Mouse (Mus musculus) MEL (cell line): ENCODE measurements around the gene Abl2.

Experiments
- BHLHE40 ChIP-seq: IDR thresholded peaks from 2 replicates; pipeline ENCODE4 v1.6.1; 2012; ENCODE audit warnings: low read depth, mild to moderate bottlenecking, inconsistent platforms, low read length, improper control_type of control experiment, borderline replicate concordance
- CTCF ChIP-seq, 3 experiments: IDR thresholded peaks in 2 of 3; conservative IDR thresholded peaks in 1 of 3; 2 replicates each; pipeline ENCODE4 v1.5.1; 2011 to 2012; ENCODE audit warnings: low read length in 3 of 3, low read depth in 2 of 3, mild to moderate bottlenecking in 2 of 3, improper control_type of control experiment in 1 of 3, inconsistent platforms in 1 of 3, mixed read lengths in 1 of 3, moderate library complexity in 1 of 3; ENCODE audit not compliant: control insufficient read depth in 1 of 3, insufficient read depth in 1 of 3, poor library complexity in 1 of 3, severe bottlenecking in 1 of 3
- E2F4 ChIP-seq: IDR thresholded peaks from 2 replicates; pipeline ENCODE4 v1.6.1; 2011; ENCODE audit warnings: low read depth, low read length, improper control_type of control experiment, borderline replicate concordance
- EP300 ChIP-seq, 2 experiments: IDR thresholded peaks; 2 replicates each; pipeline ENCODE4 v1.6.1; 2011; ENCODE audit warnings: improper control_type of control experiment in 2 of 2, low read length in 2 of 2, low read depth in 1 of 2, mild to moderate bottlenecking in 1 of 2
- GATA1 ChIP-seq: IDR thresholded peaks from 2 replicates; pipeline ENCODE4 v1.6.1; 2011; ENCODE audit warnings: low read depth, low read length, improper control_type of control experiment
- MAX ChIP-seq: IDR thresholded peaks from 2 replicates; pipeline ENCODE4 v1.6.1; 2011; ENCODE audit warnings: low read length, improper control_type of control experiment
- MYC ChIP-seq: IDR thresholded peaks from 2 replicates; pipeline ENCODE4 v1.6.1; 2011; ENCODE audit warnings: low read depth, mild to moderate bottlenecking, low read length, improper control_type of control experiment, moderate library complexity
- POLR2A ChIP-seq, 2 experiments: IDR thresholded peaks; 2 replicates each; pipeline ENCODE4 v1.6.1; 2011 to 2012; ENCODE audit warnings: low read length in 2 of 2, mild to moderate bottlenecking in 2 of 2, control low read depth in 1 of 2, improper control_type of control experiment in 1 of 2, low read depth in 1 of 2, moderate library complexity in 1 of 2; ENCODE audit not compliant: control insufficient read depth in 1 of 2, insufficient read depth in 1 of 2, poor library complexity in 1 of 2
- POLR2AphosphoS2 ChIP-seq: IDR thresholded peaks from 2 replicates; pipeline ENCODE4 v1.6.1; 2011; ENCODE audit warnings: low read length, improper control_type of control experiment
- TAL1 ChIP-seq: IDR thresholded peaks from 2 replicates; pipeline ENCODE4 v1.6.1; 2012; ENCODE audit warnings: mild to moderate bottlenecking, inconsistent platforms, low read length, moderate library complexity, mixed read lengths
- USF1 ChIP-seq: IDR thresholded peaks from 2 replicates; pipeline ENCODE4 v1.6.1; 2014; ENCODE audit warnings: low read depth, mild to moderate bottlenecking, inconsistent platforms, low read length, improper control_type of control experiment, moderate library complexity
- USF2 ChIP-seq, 2 experiments: IDR thresholded peaks; 2 replicates each; pipeline ENCODE4 v1.6.1; 2011 to 2012; ENCODE audit warnings: improper control_type of control experiment in 2 of 2, low read length in 2 of 2, borderline replicate concordance in 1 of 2, inconsistent platforms in 1 of 2, low read depth in 1 of 2, mild to moderate bottlenecking in 1 of 2; ENCODE audit not compliant: insufficient read depth in 1 of 2

GRCm38 (mm10) chr1:156617811-156618210 lies 59.2 kb downstream of the Abl2 start:
- no peak for TF ChIP-seq CTCF (IDR thresholded peaks at IDR 0.05 in 2 of 3, conservative IDR thresholded peaks at IDR 0.05 in 1 of 3; ENCODE audit: control insufficient read depth in 1 of 3, insufficient read depth in 1 of 3, low read depth in 2 of 3, low read length in 3 of 3, poor library complexity in 1 of 3, severe bottlenecking in 1 of 3)
- TF ChIP-seq EP300 (IDR thresholded peaks at IDR 0.05; ENCODE audit: low read depth in 1 of 2, low read length in 2 of 2), result no peak
- no peak for TF ChIP-seq USF2 (IDR thresholded peaks at IDR 0.05; ENCODE audit: borderline replicate concordance in 1 of 2, insufficient read depth in 1 of 2, low read depth in 1 of 2, low read length in 2 of 2)
- no peak for TF ChIP-seq E2F4
- no peak for TF ChIP-seq POLR2A (IDR thresholded peaks at IDR 0.05; ENCODE audit: control insufficient read depth in 1 of 2, insufficient read depth in 1 of 2, low read depth in 1 of 2, low read length in 2 of 2, poor library complexity in 1 of 2)
- no peak for TF ChIP-seq MAX
- TF ChIP-seq MYC, result no peak
- no peak for TF ChIP-seq GATA1
- no peak for TF ChIP-seq POLR2AphosphoS2
- TF ChIP-seq BHLHE40, result no peak
- TF ChIP-seq USF1, result no peak
- no peak for TF ChIP-seq TAL1
